Mouse (Mus musculus) activated CD4-positive, CD25-positive, alpha-beta regulatory T cell, adult 4 months (primary cell): ENCODE data around the gene Lrrtm4. TPM values are rescaled to one million over a fixed set of nuclear protein-coding genes. Genes with fewer than 3 reads are reported as not detected.

ENCODE experiments used
- ATAC-seq: one replicate; pipeline ENCODE4 v1.8.0; 2017
- polyA plus RNA-seq, 2 experiments: library from polyadenylated mRNA; unstranded; fragments of 100-300 nt; shearing (Covaris generic); gene quantifications; one replicate each; pipeline ENCODE4 v1.2.1; 2017

Lrrtm4 gene
- not detected for polyA plus RNA-seq

GRCm38 (mm10) chr6:80018765-80019164, at the start of gene Lrrtm4:
TSS of gene Lrrtm4 (plus strand) at chr6:80018877.
- no peak for ATAC-seq

- ATAC-seq, result no peak
These were observed 648 bp downstream of the Lrrtm4 start for GRCm38 (mm10) chr6:80019189-80019860.

GRCm38 (mm10) chr6:80019861-80020230, 1.2 kb downstream of the Lrrtm4 start:
- no peak for ATAC-seq

GRCm38 (mm10) chr6:80056849-80057248, 38.2 kb downstream of the Lrrtm4 start:
- no peak for ATAC-seq

- no peak for ATAC-seq
These were observed 59.3 kb downstream of the Lrrtm4 start for GRCm38 (mm10) chr6:80078001-80078400.

- ATAC-seq, result no peak
These were observed 60.6 kb downstream of the Lrrtm4 start for GRCm38 (mm10) chr6:80079290-80079689.

GRCm38 (mm10) chr6:80094909-80095308, 76.2 kb downstream of the Lrrtm4 start:
- ATAC-seq, result no peak

- no peak for ATAC-seq
These were observed 86.7 kb downstream of the Lrrtm4 start for GRCm38 (mm10) chr6:80105343-80105742.

GRCm38 (mm10) chr6:80105843-80106242, 87.2 kb downstream of the Lrrtm4 start:
- ATAC-seq, result no peak

- no peak for ATAC-seq
These were observed 107.7 kb downstream of the Lrrtm4 start for GRCm38 (mm10) chr6:80126419-80126818.

GRCm38 (mm10) chr6:80162585-80162984, 143.9 kb downstream of the Lrrtm4 start:
- ATAC-seq, result no peak

- ATAC-seq, result no peak
These were observed 163.2 kb downstream of the Lrrtm4 start for GRCm38 (mm10) chr6:80181916-80182315.

- no peak for ATAC-seq
These were observed 163.7 kb downstream of the Lrrtm4 start for GRCm38 (mm10) chr6:80182353-80182752.

GRCm38 (mm10) chr6:80185489-80186113, 166.9 kb downstream of the Lrrtm4 start:
- no peak for ATAC-seq

- no peak for ATAC-seq
These were observed 168.1 kb downstream of the Lrrtm4 start for GRCm38 (mm10) chr6:80186791-80187190.

GRCm38 (mm10) chr6:80209476-80209875, 190.8 kb downstream of the Lrrtm4 start:
- ATAC-seq, result no peak

GRCm38 (mm10) chr6:80210281-80210680, 191.6 kb downstream of the Lrrtm4 start:
- ATAC-seq, result no peak

GRCm38 (mm10) chr6:80261595-80261994, 242.9 kb downstream of the Lrrtm4 start:
- no peak for ATAC-seq

- ATAC-seq, result no peak
These were observed 245.3 kb downstream of the Lrrtm4 start for GRCm38 (mm10) chr6:80263972-80264371.

- no peak for ATAC-seq
These were observed 245.9 kb downstream of the Lrrtm4 start for GRCm38 (mm10) chr6:80264584-80264983.

GRCm38 (mm10) chr6:80265746-80266145, 247.1 kb downstream of the Lrrtm4 start:
- ATAC-seq, result no peak

GRCm38 (mm10) chr6:80286968-80287367, 268.3 kb downstream of the Lrrtm4 start:
- no peak for ATAC-seq

GRCm38 (mm10) chr6:80301871-80302270, 283.2 kb downstream of the Lrrtm4 start:
- ATAC-seq, result no peak

- ATAC-seq, result no peak
These were observed 284.9 kb downstream of the Lrrtm4 start for GRCm38 (mm10) chr6:80303568-80303967.

- ATAC-seq, result no peak
These were observed 309.7 kb downstream of the Lrrtm4 start for GRCm38 (mm10) chr6:80328391-80328790.
